Mouse (Mus musculus) CD4-positive, CD25-positive, alpha-beta regulatory T cell, adult 9 weeks (primary cell): Measurements from ENCODE around the gene Yeats4. TPM values are rescaled to one million over a fixed set of nuclear protein-coding genes. Genes with fewer than 3 reads are reported as not detected.

Source experiments
- polyA plus RNA-seq: library from polyadenylated mRNA; unstranded; fragments of 100-300 nt; shearing (Covaris generic); gene quantifications from one replicate; pipeline ENCODE4 v1.2.1, GENCODE M21; 2017

The Yeats4 gene
- 48.7 TPM for polyA plus RNA-seq

DNA sequence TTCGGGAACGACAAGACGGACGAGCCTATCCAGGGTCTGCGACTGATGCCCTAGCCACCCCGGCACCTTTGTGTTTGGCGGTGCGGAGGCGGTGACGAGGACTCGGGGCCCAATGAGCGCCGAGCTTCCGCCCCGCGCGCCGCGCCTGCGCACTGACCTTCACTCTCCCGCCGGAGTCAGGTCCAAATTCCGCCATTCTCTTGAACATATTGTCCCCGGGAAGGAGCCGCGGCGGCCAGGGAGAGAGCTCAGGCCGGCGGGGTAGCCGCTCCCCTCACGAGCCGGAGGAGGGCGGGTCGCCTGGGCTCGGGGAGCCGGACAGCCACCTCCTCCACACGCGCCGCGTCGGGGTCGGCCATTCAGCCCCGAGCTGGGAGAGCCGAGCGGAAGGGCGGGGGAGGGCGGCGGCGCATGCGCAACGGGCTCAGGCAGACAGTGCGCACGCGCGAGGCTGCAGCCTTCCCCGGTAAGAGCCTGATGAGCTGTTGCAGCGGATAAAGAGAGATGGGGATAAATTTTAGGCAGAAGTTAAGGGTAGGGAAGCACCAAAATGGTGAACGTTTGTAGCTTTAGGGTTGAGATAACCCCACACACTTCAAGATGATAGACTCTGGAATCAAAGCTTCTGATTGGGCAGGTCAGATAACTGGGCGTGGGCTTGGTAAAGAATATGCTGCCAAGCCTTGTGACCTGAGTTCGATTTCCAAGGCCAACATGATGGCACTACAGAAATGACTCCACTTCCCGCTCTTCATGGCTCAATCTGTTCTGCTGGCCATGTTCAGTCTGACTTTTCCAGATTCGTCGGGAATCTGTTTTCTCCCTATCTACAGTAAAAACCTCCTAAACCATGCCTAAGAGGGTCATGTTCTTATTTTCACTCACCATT is at the start of gene Yeats4:
Gene Yeats4, minus strand, starts transcription at position 406 of the 889 bp plus-strand sequence.

DNA sequence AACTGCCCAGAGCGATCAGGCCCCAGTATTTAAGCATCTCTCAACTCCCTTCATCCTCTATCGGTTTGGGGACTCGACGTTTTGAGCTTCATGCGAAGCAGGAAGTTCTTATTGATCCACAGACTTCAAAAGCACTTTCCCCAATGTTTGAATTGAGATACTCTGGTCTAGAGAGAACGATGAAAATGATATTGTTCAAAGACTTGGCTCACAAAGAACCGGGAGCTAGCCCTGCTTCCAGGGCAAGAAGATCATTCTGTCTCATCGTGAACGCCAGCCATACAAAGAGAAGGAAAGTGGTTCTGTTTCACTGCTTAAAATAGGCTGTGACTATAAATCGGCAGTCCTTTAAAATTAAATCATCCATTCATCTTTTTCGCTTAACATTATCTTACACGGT is 14.3 kb upstream of the Yeats4 start, which contains the start of gene 9530003J23Rik:
Gene 9530003J23Rik, minus strand, starts transcription at position 101 of the 400 bp plus-strand sequence.

Other genes starting within 250 kb of the Yeats4 start
- gene Best3, start 238.2 kb downstream of the Yeats4 start, polyA plus RNA-seq: not detected
- gene Lrrc10, start 179.2 kb downstream of the Yeats4 start, polyA plus RNA-seq: not detected
- 203 TPM for gene Cct2, start 160.7 kb downstream of the Yeats4 start, polyA plus RNA-seq
- 27.7 TPM for gene Frs2, start 76.0 kb downstream of the Yeats4 start, polyA plus RNA-seq
- not detected for gene 9530003J23Rik, start 14.2 kb upstream of the Yeats4 start, polyA plus RNA-seq
- gene Lyz2, start 57.8 kb upstream of the Yeats4 start, polyA plus RNA-seq: 12.9 TPM
- gene Lyz1, start 68.4 kb upstream of the Yeats4 start, polyA plus RNA-seq: 0.46 TPM
- 148 TPM for gene Cpsf6, start 155.5 kb upstream of the Yeats4 start, polyA plus RNA-seq